Mouse (Mus musculus) embryonic fibroblast, embryonic 13.5 days (primary cell): ENCODE measurements around the gene 2810459M11Rik.

ENCODE experiments used
- CTCF ChIP-seq: IDR thresholded peaks from 2 replicates; pipeline ENCODE4 v1.5.1; 2011; ENCODE audit warnings: mild to moderate bottlenecking, control low read depth, low read length, moderate library complexity, borderline replicate concordance; ENCODE audit not compliant: insufficient read depth
- POLR2A ChIP-seq: IDR thresholded peaks from 2 replicates; pipeline ENCODE4 v1.6.1; 2011; ENCODE audit warnings: low read depth, mild to moderate bottlenecking, control low read depth, low read length, moderate library complexity

- TF ChIP-seq CTCF (no peak), POLR2A (no peak)
Measured at GRCm38 (mm10) chr1:85998012-85998411, 47.7 kb upstream of the 2810459M11Rik start.
